Mouse (Mus musculus) testis, adult 2 months (tissue): ENCODE results near the gene Ss18l1.

Experiments used
- CTCF ChIP-seq: fragments of 200-500 bp; IDR thresholded peaks from 2 replicates; pipeline ENCODE4 v1.5.1; 2012; ENCODE audit warnings: low read depth, mild to moderate bottlenecking, inconsistent platforms, low read length, moderate library complexity; ENCODE audit not compliant: control insufficient read depth, insufficient read depth, insufficient replicate concordance
- POLR2A ChIP-seq: fragments of 200-500 bp; IDR thresholded peaks from 2 replicates; pipeline ENCODE4 v1.6.1; 2012; ENCODE audit warnings: low read depth, mild to moderate bottlenecking, inconsistent platforms, low read length, moderate library complexity; ENCODE audit not compliant: control insufficient read depth

GRCm38 (mm10) chr2:180115279-180115678, 73.0 kb downstream of the Ss18l1 start:
- TF ChIP-seq CTCF = no peak
- no peak for TF ChIP-seq POLR2A
